Mouse (Mus musculus) spleen, postnatal 36 days (tissue): ENCODE measurements around the gene Samd13.

Experiments used
- DNase-seq, 2 experiments: peaks; one replicate each; pipeline ENCODE4 v3.0.0; 2022; ENCODE audit warnings: low spot score in 2 of 2, mixed read lengths in 1 of 2

The Samd13 gene

DNA sequence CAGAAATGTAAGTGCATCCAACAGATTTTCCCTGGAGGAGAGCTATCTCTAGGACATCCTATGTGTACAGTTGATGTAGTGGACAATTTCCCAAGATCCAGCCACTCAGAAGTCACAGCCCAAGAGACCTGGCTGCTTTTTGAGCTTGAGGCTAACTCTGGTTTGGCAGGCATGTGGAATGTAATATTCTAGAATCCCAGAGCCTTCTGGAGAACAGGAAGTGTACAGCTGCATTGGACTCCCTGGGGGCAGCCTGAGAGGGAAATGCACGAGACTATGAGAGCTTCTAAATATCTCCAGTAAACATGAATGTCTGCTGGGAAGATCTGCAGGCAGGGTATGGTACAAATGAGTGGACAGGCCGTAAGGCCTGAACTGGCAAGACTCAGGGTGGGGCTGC, 14.3 kb downstream of the Samd13 start:
- DNase-seq, result no peak

DNA sequence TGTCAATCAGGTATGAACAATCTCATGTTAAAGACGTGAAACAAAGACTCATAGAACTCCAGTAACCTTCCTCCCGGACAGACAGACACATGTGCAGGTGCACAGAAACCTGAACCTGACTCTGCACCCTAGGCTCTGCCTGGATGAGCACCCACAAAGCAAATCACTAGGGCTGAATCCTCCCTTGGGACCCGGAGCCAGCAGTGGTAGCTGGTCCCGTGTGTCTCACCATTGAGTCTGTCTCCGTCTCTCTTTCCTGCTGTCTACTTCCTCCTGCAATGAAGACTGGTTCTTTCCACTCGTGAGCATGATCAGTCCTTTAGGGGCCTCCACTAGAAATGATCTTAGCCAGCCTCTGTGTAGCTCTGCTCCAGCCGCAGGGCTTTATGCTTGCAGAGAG, 23.5 kb downstream of the Samd13 start:
- no peak for DNase-seq

DNA sequence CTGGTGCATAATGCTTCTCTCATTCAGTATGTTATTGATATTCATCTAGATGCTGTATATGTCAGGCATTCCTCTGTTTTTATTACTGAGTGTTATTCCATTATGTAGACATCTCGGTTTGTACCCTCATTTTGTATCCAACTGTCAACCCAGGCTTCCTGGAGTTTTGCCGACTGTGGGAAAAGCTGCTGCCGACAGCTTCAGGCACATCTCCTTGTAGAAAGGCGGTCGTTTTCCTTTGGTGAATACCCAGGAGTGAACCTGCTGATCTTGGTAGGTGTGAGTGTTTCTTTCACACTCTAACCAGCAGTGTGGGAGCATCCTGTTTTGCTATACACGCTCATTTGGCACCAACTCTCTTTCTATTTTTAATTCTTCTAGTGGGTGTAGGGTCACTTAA, 24.4 kb downstream of the Samd13 start:
- no peak for DNase-seq

DNA sequence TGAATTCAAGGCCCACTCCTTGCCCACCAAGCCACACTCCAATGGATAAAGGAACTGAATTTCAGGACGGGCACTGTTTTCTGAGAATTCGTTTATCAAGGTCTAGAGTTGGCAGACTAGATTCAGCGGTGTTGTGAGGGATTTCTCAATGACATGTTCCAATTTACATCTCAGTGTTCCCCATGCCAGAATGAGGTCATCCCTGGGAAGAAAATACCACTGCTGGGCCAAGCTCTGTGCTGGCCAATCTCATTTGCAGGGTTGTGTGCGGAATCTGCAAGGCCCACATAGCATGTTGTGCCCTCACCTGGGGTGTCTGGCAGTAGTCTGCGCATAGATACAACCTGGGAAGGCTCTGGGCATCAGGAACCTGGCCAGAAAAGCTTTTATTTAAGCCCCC, 26.1 kb downstream of the Samd13 start:
- DNase-seq, result no peak

DNA sequence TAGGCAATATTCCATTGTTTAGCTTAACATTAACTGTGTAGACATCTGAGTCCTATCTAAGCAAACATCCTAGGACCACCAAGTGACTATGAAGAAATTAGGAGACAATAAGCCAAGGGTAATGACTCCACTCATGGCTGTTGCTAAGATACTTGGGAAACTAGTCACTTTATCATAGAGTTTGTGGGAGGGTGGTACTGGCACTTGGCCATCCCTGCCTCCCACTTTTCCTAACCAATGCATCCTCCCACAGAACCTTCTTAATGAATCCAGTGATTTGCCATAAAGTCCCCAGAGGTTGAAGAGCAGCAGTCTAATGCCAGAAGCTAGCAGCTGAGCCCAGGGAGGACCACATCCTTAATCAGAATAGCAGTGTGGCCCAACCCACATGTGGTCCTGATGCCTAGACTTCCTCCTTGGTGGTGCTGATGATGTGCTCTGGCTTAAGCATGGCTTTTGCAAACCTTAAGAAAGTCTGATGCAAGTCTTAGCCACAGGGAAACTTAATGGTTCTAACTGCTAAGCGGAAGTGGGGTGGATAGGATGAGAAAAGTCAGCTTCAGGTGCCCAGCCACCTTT, 27.2 kb downstream of the Samd13 start:
- DNase-seq, result no peak

DNA sequence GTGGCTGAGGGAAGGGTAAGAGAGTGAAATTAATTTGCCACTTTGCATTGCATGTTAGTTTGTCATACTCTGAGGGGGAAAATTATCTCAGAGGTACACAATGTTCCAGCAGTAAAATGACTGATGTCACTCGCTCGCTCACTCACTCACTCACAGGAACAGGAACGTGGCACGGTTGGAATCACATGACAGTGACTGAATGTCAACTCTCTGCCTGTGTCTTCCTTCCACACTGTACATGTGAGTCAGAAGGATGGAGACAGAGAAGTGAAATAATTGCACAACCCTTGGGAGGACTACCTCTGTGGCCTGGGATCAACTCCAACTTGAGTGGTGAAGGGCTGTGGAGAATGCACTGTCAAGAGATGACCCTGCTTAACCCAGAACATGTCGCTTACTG, 28.0 kb downstream of the Samd13 start:
- no peak for DNase-seq

DNA sequence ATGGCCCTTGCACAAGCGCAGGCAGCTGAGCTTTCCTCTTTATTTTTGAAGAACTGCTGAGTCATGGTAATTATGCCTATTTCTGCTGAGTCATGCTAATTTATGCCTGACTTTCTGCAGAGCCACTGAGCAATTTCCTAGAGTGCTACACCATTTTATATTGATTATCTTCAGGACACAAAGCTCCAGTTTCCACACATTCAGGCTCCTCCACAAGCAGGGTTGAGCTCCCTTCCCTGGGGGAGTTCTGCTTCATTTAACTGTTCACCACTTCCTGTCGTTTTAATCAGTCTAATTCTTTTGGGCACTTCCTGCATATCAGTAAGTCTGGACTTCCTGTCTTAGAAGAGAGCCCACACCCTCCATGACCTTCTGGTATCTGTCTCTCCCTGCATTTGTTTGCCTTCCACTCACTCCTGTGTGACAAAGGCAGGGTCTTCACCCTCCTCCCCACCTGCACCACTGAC, 30.2 kb downstream of the Samd13 start:
- DNase-seq, result peak in 1 of 2 experiments; percentile 15

DNA sequence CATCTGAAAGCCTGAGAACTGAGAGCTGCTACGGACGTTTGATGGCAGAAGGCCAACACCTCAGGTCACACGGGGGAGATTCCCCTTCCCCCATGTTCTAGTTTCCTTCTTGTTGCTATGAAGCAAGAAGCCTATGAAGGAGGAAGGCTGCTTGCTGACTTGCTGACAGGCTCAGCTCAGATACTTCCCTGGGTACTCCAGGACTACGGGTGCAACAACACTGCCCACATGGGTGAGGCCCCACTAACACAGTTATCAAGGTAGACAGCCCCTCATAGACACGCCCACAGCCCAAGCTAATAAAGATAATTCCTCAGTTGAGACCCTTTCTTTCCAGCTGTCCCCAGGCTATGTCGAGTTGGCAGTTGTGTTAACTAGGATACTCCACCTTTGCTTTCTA, 31.7 kb downstream of the Samd13 start:
- DNase-seq, result peak in 1 of 2 experiments; percentile 3

DNA sequence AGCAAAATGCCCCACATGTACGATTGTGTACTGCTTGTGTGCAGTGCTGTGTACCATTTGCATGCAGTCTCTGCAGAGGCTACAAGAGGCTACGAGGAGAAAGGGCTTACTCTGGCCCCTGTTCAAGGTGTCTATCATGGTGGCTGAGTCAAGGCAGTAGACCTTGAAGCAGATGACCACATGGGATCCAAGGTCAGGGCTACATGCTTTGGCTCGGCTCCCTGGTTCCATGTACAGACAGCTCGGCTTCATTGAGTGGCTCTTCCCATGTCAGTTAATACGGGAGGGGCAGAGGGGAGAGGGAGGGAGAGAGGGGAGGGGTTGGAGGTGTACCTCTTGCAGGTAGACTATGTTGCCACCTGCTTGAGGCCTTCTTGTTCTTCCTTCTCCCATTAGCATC, 33.0 kb downstream of the Samd13 start:
- no peak for DNase-seq

DNA sequence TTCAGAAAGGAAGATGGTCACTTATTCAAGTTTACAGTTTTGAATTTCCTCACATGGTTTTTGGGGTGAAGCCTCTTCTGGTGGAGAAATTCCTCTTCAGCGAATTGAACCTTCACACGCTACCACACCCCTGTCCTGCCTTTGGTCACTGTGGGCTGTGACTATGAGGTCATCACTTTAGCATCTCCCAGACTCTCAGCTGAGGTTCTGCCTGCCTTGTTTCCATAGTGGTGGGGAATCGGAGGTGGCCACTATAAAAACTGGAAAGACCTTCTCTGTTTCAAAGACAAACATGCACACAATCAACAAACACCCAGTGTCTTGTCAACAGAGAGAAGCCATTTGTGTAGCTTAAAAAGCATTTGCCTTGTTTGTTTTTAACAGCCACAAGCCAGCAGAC, 34.2 kb downstream of the Samd13 start, which contains the start of gene 4930503B20Rik:
TSS of gene 4930503B20Rik (minus strand) at position 101 of the 400 bp plus-strand sequence.
- DNase-seq, result no peak

DNA sequence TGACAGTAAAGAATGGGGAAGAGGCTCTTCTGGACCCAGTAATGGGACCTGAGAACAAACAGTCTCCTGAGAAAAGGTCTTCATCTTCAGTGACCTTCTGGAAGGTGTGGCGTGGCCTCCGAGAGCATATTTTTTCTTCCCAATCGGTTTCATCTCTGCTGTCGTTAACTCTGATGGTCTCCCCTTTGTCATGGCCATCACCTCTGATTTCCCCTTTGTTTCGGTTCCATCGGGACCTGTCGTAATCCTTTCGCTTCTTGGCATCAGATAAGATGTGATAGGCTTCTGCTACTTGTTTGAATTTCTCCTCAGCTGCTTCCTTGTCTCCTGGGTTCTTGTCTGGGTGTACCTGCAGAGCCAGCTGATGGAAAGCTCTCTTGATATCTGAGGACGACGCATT, 34.7 kb downstream of the Samd13 start:
- no peak for DNase-seq

DNA sequence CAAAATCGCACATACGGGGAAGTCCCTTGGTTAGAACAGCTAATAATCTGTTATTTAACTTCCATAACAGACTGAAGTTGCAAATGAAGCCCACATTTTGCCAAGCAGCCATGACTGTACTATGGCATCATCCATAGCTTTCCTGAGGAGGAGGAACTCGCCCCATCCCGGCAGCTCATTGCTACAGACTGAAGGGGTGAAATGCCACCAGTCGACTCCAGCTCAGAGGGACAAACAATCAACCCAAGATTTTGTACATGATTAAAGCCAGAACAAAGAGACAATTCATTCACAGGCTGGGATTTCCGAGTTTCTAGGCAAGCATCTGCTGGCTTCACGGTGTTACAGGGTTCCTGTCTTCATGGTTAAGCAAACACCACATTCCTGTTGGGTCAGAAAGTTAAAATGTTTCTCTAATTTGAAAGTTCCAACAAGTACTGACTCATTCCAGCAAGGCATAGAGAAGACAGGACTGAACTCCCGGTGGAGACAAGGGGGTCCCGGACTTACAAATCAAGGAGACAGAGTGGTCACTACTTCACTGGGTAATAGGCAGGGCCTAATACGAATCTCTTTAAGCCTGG, 36.0 kb downstream of the Samd13 start:
- DNase-seq, result no peak

DNA sequence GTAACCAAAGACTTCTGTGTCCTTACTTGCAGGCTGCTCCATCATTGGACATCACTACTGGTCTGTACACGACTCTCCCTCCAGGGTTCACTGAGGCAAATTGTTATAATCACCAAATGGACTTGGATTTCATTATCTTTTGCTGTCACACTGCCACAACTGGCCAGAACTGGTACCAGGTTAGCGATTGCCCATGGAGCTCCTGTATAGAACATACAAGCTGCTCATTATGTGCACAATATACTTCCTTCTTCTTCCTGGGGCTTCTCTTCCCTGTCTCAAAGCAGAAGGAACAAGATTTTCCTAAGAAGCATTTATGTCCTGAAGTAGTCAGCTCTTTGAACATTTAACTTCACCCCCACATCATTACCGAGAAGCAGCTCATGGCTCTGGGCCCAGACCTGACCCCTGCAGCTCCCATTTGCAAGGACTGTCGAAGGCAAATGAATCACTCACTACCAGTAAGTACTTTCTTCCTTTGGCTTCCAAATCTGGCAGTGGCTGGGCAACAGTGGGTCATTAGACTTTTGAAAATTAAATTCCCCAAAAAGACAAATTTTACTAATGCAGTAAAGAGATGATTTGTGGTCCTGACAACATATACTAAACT, 43.5 kb downstream of the Samd13 start:
- DNase-seq, result peak in 1 of 2 experiments; percentile 5

DNA sequence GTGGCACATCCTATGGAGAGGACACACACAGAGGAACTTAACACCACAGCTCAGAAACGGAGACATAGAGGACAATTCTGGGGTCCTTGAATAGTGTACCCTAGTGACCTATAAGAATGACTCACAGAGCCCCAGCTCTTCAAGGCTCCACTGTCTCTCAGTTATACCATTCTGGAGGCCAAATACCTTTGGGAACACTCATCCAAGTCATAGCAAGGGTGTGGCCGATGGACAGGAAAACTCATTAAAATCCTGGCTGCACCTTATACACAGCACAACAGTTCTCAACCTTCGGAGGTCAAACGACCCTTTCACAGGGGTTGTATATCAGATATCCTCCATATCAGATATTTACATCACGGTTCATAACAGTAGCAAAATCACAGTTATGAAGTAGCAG, 52.9 kb downstream of the Samd13 start:
- DNase-seq, result no peak

DNA sequence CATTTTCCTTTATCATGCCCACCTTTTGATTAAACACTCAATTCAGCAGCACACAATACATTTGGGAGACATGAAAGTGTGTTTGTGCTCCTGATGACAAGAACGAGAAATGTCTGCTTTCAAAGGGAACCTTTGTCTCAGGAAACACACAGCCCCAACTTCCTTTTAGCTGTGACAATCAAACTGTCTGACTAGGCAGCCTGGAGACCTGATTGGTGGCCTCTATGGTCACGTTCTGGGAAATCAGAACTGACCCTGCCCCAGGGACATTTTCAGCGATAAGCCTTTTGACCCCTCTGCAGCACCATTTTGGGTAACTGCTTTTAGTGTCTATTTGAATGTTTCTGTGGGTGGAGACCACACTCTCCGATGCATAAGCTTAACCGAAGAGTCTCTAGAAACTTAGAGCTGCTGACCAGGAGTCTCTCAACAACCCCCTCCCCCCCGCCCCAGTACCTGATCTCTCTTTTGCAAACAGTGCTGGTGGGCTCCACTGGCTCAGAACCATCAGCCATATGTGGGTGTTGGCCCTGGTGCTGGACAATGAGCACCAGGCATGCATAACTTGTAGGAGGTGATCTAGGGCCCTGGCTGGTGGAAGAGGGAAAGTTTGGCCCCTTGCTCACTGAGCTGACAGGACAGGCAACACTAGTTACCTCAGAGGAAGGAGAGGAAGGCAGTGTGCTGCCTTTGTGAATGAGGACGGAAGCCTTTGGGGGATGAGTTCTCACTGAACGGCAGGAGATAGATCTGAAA, 57.0 kb downstream of the Samd13 start:
- no peak for DNase-seq

DNA sequence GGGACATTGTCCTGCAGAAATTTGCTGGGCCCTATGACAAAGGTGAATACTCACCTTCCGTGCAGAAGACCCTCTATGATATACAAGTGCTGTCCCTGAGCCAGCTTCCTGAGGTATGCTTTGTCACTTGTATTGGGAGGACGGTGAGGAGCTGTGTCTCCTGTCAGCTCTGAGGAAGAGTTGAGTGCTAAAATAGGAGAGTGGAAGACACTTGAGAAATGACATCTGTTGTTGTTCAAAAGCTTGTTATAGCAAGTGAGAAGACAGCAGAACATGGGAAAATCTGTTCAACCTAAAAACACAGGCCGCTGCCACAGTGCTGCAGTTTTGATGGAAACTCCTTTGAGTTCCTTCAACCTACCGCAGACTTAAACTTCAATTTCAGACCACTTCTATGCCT, 59.6 kb downstream of the Samd13 start:
- DNase-seq, result no peak

DNA sequence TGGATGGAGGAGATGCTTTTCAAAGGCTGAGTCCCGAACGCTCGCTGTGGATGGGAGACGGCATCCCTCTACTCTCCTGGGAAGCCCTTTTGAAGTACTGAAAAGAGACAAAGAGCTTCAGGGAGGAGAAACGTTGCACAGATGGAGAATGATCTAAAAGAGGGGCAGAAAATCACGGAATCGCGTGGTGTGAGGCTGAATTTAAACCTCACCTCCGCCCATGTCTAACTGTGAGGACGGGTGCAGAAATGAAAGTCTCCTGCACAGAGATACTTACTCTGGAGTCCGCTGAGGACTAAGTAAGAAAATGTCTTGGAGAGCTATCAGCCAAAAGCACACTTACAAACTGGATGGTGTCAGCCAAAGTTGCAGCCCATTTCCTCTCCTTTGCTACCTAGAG, 63.4 kb downstream of the Samd13 start:
- no peak for DNase-seq

DNA sequence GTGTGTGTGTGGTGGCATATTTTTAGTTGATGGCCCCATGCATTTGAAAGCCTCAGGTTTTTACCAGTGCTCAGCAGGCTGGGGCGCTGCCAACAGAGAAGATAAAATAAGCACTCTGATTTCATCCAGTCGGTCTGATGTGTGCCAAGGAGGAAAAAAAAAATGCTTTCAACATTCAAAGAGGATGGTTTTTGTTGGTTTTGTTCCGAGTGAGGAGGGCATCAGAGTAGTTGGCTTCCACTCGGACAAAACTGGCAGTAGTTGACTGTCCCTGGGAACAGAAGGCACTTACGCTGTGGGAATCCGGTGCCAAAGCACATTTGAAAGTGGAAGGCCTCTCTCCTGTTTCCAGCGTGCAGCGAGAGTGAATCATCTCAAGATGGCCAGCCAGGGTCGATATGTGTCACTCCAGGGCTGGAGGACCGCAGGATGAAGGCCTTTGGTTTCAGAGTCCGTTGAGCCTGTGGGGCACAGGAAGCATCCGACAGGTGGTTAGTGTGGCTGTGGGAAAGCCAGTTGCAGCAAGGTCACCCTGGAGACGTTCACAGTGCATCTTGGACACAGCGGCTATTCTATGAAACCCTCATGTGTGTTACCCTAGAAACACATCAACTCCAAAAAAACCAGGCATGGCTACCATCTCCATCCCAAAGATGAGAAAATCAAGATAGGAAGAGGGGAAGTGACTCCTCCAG, 64.7 kb downstream of the Samd13 start:
- no peak for DNase-seq

DNA sequence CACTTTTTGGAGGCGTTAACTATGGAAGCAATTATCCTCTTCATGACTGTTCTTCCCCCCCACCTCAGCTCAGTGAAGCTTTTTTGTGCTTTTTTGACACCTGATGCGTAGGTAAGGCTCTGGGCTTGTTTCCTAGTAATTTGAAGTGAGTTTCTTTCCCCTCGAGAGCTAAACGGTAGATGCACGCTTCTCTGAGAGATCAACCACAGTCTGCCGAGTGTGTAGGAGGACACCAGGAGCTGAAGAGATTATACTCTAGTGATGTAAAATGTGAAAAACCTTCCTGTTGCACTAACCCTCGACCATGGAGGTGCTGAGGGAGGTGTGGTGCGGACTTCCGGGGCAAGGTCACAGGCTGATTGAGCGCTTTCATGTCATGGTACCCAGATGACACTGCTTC, 65.3 kb downstream of the Samd13 start:
- no peak for DNase-seq

DNA sequence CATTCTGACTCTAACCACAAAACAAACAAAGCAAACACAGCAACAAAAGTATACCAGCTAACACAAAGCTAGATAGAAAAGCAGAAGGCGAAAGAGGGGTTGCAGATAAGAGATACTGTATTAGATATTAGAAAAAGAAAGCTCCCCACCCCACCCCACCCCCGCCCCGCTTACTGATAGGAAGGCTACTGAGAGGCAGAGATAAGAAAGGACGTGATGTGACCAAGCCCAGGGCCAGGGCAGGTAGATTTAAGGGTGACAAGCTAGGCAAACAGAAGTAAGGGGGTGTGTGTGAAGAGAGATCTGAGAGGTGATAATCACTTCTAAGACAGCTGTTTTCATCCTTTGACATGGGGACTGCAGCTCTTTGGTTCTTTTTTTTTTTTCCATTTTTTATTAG, 67.0 kb downstream of the Samd13 start:
- DNase-seq, result no peak

DNA sequence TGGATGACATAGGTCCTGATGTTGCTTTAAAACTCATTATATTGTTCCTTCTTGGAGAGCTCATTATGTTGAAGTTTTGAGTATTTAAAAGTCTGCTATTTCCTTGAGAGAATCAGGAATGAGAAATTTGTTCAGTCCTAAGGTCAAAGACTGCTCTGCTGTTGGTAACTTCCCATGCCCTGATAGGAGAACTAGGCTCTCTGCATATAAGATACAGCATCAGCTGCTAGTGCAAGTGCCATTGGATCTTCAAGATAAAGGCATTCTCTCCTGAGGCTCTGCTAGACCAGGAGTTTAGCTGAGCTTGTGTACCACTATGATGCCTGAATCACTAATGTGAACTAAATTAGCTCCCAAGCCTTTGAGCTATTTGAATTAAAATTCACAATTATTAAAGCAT, 67.4 kb downstream of the Samd13 start:
- no peak for DNase-seq
